Mouse (Mus musculus): Measurements from ENCODE around the gene Tbc1d22a.

GRCm38 (mm10) chr15:86167787-86168504 is 46.3 kb upstream of the Tbc1d22a start:
- no peak for TF ChIP-seq CTCF (IDR thresholded peaks at IDR 0.05; ENCODE audit: low read depth)
- TF ChIP-seq EP300 (optimal IDR thresholded peaks at IDR 0.05), result no peak
